Mouse (Mus musculus) common myeloid progenitor, adult 5-6 weeks (primary cell): ENCODE measurements around the gene Acot11. TPM values are rescaled to one million over a fixed set of nuclear protein-coding genes. Genes with fewer than 3 reads are reported as not detected.

ENCODE experiments used
- ATAC-seq: replicated peaks from 2 replicates; pipeline ENCODE4 v1.8.0; 2016; ENCODE audit warnings: low read depth, mild to moderate bottlenecking, moderate TSS enrichment, inconsistent platforms; ENCODE audit not compliant: poor library complexity, severe bottlenecking
- total RNA-seq: library from RNA; stranded (forward); fragments of 200-1000, 187-1606 nt; gene quantifications from 2 replicates; pipeline ENCODE4 v1.2.3, GENCODE M21; 2017

Acot11 gene
- total RNA-seq, 1 experiment from 2014 or later, result 3.4 TPM

- ATAC-seq, result no peak
Measured at GRCm38 (mm10) chr4:106704416-106704815, 100.4 kb downstream of the Acot11 start.

- ATAC-seq, result no peak
Measured at GRCm38 (mm10) chr4:106703956-106704355, 100.8 kb downstream of the Acot11 start.

DNA sequence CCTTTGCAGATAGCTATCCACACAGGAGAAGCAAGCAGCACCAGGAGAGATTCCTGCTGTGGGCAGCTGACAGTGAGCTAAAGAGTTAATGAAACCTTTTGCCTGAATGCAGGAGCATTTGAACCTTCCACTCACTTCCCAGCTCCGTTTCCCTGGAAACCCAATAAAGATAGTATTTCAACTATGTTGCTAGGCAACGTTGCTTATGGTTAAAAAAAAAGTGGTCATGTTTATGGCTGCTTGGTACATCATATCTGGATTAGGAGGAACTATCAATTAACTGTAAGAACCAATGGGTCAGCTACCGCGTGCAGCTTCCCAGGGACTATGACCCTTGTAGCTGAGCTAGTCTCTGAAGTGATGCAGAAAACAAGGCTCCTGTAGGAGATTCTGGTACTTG is 104.0 kb downstream of the Acot11 start:
- ATAC-seq, result no peak

GRCm38 (mm10) chr4:106699989-106700388 is 104.8 kb downstream of the Acot11 start:
- peak; percentile 85 for ATAC-seq

Other genes with a start within 250 kb of the Acot11 start
- 12.6 and 15.8 TPM in 2 replicates for gene Dhcr24, start 244.0 kb downstream of the Acot11 start, total RNA-seq
- not detected in 2 replicates for gene Lexm, start 187.8 kb downstream of the Acot11 start, total RNA-seq
- not detected in 2 replicates for gene Ttc22, start 182.6 kb downstream of the Acot11 start, total RNA-seq
- 7.2 and 7.7 TPM in 2 replicates for gene Pars2, start 153.9 kb downstream of the Acot11 start, total RNA-seq
- gene Ttc4, start 126.1 kb downstream of the Acot11 start, total RNA-seq, result 33.4 and 43.4 TPM in 2 replicates
- gene Mroh7, start 74.1 kb downstream of the Acot11 start, total RNA-seq, result not detected in 2 replicates
- not detected in 2 replicates for gene Fam151a, start 71.1 kb downstream of the Acot11 start, total RNA-seq
- 40.5 and 53.3 TPM in 2 replicates for gene Ssbp3, start 105.7 kb upstream of the Acot11 start, total RNA-seq